Mouse (Mus musculus): Measurements from ENCODE around the gene Rgs11.
"Not testable (repeated sequence)": the region's sequence is repeated elsewhere in the genome, so short reads cannot be mapped to it uniquely, and the experiment has no call there.

The Rgs11 gene

DNA sequence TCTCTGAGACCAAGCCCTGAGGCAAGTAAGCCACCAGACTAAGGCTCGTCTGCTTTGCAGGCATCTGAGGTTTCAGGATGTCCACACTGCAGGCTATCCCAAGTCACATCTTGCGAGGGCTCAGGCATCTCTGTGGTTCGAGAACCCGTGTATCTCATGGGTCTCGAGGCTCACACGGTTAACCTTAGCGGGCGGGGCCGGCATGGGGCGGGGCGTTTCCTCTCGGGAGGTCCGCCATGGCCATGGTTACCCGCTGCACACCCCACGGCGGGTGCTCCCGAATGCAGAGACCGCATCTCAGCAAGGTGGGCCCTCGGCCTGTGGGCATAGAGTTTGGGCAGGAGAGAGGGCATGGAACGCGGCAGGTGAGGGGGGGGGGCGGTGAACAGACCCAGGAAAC lies at the start of gene Rgs11:
Gene Rgs11 (plus strand): TSS at position 215 of the 400 bp plus-strand sequence.
- DNase-seq = peak; percentile 43

DNA sequence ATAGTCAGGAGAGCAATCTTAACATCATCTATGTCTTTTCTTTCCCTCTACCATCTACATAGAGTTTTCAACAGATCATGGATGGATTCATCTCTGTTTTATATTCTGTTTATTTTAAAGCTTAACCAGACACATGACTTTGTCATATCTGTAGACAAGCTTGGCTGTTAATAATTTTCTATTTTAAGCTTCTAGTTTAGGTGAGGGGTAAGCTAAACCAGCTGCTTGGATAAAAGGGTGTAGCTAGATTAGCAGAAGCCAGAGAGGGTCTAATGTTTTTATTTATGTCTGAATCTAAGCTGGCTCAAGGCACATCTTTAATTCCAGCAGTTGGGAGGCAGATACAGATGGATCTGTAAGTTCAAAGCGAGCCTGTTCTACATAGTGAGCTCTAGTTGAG lies 40.0 kb upstream of the Rgs11 start:
- no peak for DNase-seq

DNA sequence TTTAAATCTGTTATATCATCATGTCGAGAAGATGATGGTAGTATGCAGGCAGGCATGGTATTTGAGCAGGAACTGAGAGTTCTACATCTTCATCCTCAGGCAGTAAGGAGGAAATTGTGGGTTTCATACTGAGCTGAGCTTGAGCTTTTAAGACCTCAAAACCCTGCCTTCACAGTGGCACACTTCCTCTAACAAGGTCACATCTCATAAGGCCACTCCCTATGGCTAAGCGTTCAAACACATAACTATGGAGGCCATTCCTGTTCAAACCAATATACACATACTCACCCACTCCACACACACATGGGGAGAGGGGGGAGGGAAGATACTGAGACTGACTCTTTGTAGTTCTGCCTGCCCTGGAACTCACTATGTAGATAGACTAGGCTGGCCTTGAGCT lies 34.7 kb upstream of the Rgs11 start:
- no peak for DNase-seq

DNA sequence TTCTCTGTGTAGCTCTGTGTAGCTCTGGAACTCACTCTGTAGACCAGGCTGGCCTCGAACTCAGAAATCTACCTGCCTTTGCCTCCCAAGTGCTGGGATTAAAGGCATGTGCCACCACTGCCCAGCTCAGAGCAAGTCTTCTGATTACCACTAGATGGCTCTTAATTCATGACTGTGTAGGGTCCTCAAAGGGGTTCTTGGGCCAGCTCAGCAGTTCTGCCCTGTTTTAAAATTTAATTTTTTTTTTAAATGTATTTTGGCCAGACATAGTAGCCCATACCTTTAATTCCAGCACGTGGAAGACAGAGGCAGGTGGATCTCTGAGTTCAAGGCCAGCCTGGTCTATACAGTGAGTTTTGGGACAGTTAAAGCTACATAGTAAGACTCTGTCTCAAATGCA lies 27.5 kb upstream of the Rgs11 start:
- not testable (repeated sequence) for DNase-seq

DNA sequence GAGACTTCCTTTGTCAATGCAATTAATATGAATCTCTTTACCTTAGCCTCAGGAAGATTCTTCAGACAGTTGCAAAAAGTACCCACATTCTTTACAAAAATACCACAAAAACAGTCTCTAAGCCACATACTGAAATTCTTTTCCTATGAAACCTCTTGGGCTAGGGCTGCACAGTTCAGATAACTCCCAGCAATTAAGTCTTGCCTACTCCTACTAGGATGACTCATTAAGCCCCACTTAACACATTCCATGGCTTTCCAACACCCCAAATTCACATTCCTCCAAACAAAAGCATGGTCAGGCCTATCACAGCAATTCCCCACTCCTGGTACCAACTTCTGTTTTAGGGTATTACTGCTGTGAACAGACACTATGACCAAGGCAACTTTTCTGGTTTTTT lies 24.1 kb upstream of the Rgs11 start:
- no peak for DNase-seq

DNA sequence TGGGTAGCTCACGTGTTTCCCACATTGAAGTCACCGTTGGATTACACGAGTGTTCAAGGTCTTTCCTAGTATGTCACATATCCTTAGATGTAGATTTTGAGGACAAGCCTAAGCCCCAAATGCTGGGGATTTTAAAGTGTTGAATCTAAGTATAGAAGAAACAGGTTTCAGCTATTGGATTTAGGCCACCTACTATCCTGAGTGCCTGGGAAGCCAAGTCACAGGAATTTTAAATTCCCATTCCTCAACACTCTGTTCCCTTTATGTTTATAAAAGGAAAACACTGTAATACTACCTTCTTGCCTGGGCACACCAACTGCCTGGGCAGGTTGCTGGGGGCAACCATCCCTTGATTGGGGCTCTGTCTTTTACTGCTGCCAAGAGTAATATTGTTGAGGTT lies 21.6 kb upstream of the Rgs11 start:
- no peak for DNase-seq

DNA sequence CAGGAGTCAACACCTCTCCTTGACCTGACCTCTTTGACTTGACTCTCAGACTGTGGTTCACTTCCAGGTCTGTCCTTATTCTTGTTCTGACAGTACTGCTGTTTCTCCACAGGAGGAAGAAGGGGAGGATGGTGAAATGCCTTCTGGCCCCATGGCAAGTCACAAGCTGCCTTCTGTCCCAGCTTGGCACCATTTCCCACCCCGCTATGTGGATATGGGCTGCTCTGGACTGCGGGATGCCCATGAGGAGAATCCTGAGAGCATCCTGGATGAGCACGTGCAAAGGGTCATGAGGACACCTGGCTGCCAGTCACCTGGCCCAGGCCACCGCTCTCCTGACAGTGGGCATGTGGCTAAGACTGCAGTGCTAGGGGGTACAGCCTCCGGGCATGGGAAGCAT lies 15.2 kb upstream of the Rgs11 start:
- DNase-seq = peak; percentile 51 to 59

DNA sequence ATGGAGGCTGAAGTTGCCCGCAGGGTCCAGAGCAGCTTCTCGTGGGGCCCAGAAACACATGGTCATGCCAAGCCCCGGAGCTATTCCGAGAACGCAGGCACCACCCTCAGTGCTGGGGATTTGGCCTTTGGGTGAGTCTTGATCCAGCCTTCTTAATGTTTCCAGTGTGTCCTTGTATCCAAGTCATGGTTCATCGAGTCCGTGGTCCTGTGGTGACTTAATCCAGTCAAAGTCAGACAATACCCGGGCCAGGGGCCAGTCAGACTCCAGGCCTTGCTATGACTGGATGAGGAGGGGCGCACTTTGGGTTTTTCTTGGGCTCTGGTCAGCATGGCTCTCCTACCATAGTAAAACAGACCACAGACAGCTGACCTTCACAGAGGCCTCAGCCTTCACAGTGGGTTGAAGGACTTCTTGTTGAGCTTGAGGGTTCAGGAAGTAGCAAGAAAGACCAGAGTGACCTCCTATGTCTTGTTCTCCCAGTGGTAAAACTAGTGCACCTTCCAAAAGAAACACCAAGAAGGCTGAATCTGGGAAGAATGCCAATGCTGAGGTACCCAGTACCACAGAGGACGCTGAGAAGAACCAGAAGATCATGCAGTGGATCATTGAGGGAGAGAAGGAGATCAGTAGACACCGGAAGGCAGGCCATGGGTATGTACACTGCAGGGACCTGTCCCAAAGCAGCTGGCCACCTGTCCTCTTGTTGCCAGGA lies 14.5 kb upstream of the Rgs11 start:
- DNase-seq = no peak

DNA sequence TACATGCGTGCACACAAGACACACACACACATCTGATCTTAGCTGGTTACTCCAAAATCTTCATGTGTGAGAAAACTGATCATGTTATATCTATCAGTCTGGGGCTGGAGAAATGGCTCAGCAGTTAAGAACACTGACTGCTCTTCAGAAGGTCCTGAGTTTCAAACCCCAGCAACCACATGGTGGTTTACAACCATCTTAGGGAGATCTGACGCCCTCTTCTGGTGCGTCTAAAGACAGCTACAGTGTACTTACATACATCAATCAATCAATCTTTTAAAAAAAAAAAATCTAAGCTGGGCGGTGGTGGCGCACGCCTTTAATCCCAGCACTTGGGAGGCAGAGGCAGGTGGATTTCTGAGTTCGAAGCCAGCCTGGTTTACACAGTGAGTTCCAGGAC lies 11.3 kb upstream of the Rgs11 start:
- DNase-seq = not testable (repeated sequence)

DNA sequence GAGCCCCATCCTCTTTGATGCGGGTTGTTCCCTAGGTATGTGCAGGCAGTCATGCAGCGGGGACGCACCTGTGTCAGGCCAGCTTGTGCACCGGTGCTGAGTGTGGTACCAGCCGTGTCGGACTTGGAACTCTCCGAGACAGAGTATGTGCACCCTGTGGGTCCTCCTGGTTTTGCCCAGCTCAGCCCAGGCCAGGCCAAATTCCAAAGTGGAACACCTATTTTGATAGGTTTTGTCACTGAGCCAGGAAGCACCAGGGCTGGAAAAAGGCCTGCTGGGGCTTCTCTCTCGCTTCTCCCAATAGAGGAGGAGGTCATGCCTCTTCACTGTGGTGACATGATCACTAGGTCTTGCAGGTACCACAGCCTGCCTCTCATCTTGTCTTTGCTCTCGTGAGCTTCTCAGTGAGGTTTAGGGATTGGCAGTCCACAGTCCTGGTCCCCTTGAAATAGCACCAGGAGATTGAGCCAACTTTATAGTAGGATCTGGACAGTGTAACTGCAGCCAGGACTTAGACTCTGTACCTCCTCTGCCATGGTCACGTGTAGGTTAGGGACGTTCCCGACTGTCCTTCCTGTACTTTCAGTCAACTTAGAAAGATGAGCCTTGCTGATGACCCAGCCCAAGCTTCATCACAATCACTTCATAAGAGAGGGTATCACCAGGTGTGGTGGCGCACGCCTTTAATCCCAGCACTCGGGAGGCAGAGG lies 10.1 kb upstream of the Rgs11 start:
- no peak for DNase-seq

DNA sequence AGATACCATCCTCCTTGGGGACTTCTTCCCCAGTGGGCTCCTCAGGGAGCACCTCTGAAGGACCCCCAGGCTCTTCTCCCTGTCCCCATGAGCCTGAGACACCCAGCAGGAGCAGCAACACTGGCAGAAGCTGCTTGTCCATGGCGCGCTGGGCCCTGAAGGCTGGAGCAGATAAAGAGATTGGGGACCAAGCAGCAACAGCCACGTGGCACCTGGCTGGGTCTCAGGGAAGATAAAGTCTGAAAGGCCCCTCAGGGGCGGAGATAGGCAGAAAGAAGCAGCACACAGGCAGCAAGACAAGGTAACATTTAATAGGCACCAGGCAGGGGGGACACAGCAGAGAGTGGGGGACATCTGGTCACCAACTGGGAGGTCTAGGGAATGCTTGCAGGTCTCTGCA lies 3.9 kb upstream of the Rgs11 start, which contains the start of gene Pdia2:
Gene Pdia2 (minus strand): TSS at position 196 of the 400 bp plus-strand sequence.
- DNase-seq = no peak

DNA sequence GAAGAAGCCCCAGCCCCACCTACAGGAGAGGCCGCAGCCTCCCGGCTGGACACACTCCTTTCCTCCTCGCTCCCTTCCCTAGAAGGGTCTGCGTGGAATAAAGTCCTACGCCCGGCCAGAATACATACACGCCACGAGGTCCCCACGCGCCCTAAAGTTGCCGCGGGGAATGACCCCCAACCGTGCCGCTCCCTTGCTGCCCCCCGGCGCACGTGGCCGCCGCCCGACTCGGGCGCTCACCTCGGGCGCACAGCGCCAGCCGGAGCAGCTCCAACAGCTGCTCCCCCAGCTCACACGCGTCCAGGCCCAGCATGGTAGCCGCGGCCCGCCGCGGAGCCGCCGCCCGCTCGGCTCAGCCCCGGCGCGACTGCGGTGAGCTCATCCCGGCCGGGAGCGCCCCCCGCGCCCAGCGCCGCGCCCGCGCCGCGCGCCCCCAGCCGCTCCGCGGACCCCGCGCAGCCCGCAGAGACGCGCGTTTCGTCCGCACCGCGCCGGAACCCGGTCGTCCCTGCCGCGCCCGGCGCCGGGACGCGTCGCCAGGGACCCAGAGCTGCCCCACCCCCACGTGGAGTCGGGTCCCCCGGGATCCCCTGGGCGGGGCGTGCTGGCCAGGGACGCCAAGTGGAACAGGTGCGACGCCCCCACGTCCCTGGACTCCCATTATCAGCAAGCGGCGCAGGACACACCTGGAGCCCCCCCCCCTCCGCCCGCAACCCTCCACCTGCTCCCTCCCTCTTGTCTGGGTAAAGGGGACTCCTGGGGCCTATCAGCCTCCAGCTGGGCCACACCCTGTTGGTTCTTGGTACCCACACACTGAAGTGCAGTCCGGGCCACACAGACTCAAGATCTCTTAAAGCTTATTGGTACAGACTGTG lies 1.7 kb upstream of the Rgs11 start:
- peak; percentile 46 to 49 for DNase-seq

DNA sequence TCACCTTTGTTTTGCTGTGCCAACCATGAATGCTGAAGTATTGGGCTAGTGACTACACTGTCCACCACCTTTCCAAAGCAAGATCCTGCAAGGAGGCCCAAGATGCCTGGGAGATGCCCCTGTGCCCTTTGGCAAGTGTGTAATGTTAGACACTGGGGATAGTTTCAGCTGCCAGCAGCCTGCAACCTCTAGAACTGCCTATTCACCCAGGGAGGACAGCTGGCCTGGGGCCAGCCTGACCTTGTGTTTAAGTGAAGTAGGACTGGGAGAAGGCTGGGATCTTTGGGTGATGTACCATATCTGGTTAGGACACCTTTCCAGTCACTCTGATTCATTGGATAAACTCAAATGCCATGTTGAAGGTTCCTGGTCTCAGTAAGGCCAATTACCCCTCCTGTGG lies 753 bp upstream of the Rgs11 start:
- DNase-seq = peak; percentile 30 to 33

DNA sequence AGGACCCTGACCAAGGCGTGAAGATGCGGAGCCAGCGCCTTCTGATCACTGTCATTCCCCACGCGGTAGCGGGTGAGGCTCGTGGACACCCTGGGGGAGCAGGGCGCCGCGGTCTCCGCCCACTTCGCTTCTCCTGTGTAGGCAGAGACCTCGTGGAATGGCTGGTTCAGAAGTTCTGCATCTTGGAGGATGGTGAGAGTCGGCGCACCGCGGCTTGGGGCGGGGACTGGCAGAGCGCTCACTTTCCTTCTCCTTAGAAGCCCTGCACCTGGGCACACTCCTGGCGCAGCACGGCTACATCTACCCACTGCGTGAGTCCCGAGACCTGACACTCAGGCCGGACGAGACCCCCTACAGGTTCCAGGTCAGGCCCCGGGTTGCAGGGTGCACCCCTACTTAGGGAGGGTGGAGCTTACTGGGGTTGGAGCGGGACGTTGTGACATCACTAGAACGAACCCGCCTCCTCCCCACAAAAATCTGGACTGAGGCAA lies 615 bp downstream of the Rgs11 start:
- DNase-seq = peak; percentile 34 to 42

DNA sequence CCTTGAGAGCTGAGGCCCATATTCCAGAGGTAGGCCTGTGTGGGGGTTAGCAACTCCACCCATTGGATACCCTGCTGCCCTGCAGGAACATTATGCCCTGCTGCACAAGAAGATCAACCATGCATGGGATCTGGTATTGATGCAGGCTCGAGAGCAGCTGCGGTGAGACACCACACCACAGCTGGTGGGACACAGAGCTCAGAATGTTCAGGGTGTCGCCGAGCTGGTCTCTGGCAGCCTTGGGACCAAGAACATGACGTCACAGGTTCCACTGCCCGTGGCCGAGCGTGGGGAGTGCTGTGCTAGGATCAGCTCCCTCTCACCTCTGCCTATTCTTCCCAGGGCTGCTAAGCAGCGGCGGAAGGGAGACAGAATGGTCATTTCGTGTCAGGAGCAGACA lies 2.0 kb downstream of the Rgs11 start:
- DNase-seq = no peak

DNA sequence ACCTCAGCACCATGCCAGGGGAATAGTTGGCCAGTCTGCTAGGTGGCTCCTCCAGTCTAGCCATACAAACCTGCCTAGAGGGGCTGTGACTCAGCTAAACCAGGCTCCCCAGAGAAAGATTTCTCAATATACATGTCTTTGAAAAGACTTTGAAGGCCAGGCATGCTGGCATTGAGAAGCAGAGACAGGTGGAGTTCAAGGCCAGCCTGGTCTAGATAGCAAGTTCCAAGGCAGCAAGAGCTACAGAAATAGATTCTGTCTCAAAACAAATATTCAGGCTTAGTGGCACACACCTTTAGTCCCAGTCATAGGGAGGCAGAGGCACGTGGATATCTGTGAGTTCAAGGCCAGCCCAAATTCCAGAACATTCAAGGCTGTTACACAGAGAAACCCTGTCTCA lies 3.6 kb downstream of the Rgs11 start:
- DNase-seq = no peak

DNA sequence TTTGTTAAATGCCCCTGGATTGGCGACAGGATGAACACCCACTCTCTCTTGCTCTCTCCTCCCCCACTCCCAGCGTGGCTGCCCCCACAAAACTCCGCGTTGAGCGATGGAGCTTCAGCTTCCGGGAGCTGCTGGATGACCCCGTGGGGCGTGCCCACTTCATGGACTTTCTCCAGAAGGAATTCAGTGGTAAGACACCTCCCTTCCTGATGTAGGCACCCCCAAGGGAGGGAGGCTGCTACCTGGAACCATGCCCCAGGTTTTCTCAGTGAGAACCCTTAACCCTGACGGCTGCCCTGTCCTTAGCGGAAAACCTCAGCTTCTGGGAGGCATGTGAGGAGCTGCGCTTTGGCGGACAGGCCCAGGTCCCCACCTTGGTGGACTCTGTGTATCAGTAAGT lies 4.9 kb downstream of the Rgs11 start, which contains the start of gene Arhgdig:
Gene Arhgdig (minus strand): TSS at position 101 of the 400 bp plus-strand sequence.
- no peak for DNase-seq

DNA sequence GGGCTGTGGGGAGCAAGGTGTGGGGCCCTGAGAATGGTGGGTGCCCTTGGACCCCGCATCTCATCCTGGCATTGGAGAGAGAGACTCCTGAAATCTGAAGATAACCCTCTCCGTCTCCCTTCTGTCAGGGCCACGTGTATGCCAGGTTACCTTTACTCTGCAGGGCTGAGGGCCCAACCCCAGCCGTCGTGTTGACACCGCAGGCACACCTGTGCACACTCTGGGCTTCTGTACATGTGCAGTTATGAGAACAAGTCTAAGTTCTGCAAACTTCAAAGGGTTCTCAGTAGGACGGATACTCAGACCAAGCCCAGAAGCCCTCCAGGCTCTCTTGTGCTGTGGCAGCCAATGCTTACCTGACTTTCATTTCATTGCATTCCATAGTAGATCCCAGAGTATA lies 9.5 kb downstream of the Rgs11 start:
- DNase-seq = no peak

DNA sequence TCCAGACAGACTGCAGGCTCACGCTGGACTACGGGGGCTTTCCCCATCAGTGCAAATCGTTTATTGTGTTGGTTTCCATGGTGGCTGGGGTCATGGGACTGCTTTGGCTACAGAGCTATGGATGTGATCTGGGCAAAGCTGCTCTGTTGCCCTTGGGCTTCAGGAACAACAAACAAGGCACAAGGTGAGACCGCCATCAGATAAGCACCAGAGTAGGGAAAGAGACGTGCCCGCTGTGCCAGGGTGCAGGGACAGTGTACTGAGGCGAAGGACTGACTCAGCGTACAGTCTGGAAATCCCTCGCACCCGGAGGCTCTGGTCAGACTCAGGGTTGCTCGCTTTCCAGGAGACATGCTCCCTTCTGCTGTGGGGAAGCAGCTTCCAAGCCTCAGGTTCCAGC lies 9.9 kb downstream of the Rgs11 start:
- no peak for DNase-seq

DNA sequence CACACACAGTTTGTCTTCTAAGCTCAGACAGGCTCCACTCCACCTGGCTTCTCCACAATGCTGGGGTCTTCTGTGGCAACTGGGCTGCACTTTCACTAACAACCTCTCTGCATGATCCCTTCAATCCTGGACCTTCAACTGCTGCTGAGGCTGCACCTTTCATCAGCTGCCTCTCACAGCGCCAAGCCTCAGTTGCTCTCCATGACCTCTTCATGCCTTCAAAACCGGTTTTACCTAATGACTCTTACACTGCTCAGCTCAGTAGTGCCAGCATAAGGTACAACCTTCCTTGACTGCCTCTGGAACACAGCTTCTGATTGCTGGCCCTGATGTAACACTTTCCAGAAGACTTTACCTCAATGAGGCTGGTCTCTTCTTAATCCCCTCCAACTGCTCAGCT lies 18.8 kb downstream of the Rgs11 start:
- no peak for DNase-seq

DNA sequence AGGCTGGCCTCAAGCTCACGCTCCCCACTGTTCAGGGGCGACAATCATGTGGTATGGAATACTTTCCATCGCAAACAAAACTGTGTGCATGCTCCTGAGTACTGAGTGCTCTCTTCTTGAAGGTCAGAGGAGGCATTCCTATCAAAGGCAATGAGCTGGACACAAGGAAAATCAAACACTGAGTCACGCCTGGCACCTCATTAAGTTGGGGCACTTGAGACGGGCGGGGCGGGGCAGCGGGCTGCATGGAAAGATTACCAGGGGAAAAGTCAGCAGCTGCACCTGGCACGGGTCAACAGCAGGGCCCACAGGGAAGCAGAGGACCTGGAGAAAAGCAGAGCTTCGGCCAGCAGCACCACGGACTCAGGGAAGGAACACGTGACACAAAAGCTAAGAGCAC lies 22.4 kb downstream of the Rgs11 start:
- no peak for DNase-seq

DNA sequence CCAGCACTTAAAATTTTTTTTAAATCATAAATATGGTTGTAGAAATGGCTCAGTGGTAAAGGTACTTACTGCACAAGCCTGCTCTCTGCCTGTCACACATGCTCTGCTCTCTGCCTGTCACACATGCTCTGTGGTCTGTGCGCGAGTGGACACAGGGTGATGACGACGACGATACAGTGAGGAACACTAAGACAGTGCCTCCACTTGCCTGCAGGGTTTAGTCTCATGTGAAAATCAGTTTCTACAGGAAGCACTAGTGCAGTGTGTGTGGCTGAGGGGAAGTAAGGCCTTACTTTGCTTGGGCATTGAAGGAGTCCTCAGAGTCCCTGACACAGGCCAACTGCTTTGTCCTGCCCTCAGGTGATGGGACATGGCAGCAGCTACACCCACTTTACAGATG lies 27.0 kb downstream of the Rgs11 start:
- DNase-seq = no peak

DNA sequence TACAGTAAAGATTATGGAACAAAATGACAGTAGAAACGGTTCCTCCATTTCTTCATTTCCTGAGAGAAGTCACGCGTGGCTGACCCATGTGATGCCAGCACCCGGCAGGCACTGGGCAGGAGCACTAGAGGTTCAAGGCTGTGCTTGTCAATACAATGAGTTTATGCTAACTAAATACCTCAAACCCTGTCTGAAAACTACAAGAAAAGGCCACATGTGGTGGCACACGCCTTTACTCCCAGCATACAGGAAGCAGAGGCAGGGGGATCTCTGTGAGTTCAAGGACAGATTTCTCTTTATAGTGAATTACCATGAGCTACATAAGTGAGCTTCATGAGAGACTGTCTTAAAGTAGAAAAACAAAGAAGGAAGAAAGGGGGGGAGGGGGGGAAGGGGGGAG lies 28.4 kb downstream of the Rgs11 start:
- DNase-seq = no peak

Measured in cerebellum, postnatal 10 days (tissue).